Mouse (Mus musculus): ENCODE data around the gene Gm44973.

GRCm38 (mm10) chr7:4996934-4997333, 18.4 kb upstream of the Gm44973 start:
- TF ChIP-seq POLR2A (IDR thresholded peaks at IDR 0.05; ENCODE audit: low read depth, low read length) (no peak), CTCF (IDR thresholded peaks at IDR 0.05; ENCODE audit: borderline replicate concordance, insufficient read depth, low read length) (no peak)
